Mouse (Mus musculus): ENCODE results near the gene Uso1. TPM values are rescaled to one million over a fixed set of nuclear protein-coding genes. Genes with fewer than 3 reads are reported as not detected.

The Uso1 gene
- polyA plus RNA-seq, 1 experiment = 25.1 TPM

GRCm38 (mm10) chr5:92234939-92235557 is 97.3 kb downstream of the Uso1 start:
- no peak for TF ChIP-seq POLR2A (IDR thresholded peaks at IDR 0.05; ENCODE audit: low read depth, low read length)
- no peak for TF ChIP-seq CTCF (IDR thresholded peaks at IDR 0.05; ENCODE audit: extremely low read depth, insufficient read length, insufficient replicate concordance, low read depth, low read length)
- Histone ChIP-seq H3K27me3 (ENCODE audit: control insufficient read depth, insufficient read depth, low read length) (no peaks in the 10 kb centered on the region), H3K4me1 (ENCODE audit: control insufficient read depth, insufficient read depth, insufficient read length, low read length) (peaks cover 3% of the 10 kb centered on the region; the same call in 1 of the 2 replicates), H3K4me3 (ENCODE audit: low read depth, low read length) (peak overlapping the region; percentile 42), H3K27ac (ENCODE audit: insufficient read depth, low read depth, low read length) (peak overlapping the region; percentile 59), H3K36me3 (ENCODE audit: control insufficient read depth, insufficient read depth, low read length) (no peaks in the 10 kb centered on the region)
- WGBS = 13% methylated on average over 5 of the region's 5 CpGs

- Histone ChIP-seq H3K36me3 (ENCODE audit: control insufficient read depth, insufficient read depth, low read length) (no peaks in the 10 kb centered on the region), H3K4me1 (ENCODE audit: control insufficient read depth, insufficient read depth, insufficient read length, low read length) (peaks cover 3% of the 10 kb centered on the region; the same call in 1 of the 2 replicates), H3K4me3 (ENCODE audit: low read depth, low read length) (peak overlapping the region; percentile 2; the same call in 1 of the 2 replicates), H3K27me3 (ENCODE audit: control insufficient read depth, insufficient read depth, low read length) (no peaks in the 10 kb centered on the region), H3K27ac (ENCODE audit: insufficient read depth, low read depth, low read length) (no peak overlapping the region)
- WGBS = 42% methylated on average over 29 of the region's 29 CpGs
- TF ChIP-seq CTCF (IDR thresholded peaks at IDR 0.05; ENCODE audit: extremely low read depth, insufficient read length, insufficient replicate concordance, low read depth, low read length) = peak; percentile 59; the same call in 1 of the 2 replicates
- no peak for TF ChIP-seq POLR2A (IDR thresholded peaks at IDR 0.05; ENCODE audit: low read depth, low read length)
These were observed 101.8 kb downstream of the Uso1 start for GRCm38 (mm10) chr5:92239333-92240232.

- Histone ChIP-seq H3K4me1 (ENCODE audit: control insufficient read depth, insufficient read depth, insufficient read length, low read length) (no peaks in the 10 kb centered on the region), H3K27me3 (ENCODE audit: control insufficient read depth, insufficient read depth, low read length) (no peaks in the 10 kb centered on the region), H3K27ac (ENCODE audit: insufficient read depth, low read depth, low read length) (no peak overlapping the region), H3K36me3 (ENCODE audit: control insufficient read depth, insufficient read depth, low read length) (no peaks in the 10 kb centered on the region), H3K4me3 (ENCODE audit: low read depth, low read length) (no peak overlapping the region)
- 94% methylated on average over 12 of the region's 12 CpGs for WGBS
- TF ChIP-seq POLR2A (IDR thresholded peaks at IDR 0.05; ENCODE audit: low read depth, low read length) = no peak
- TF ChIP-seq CTCF (IDR thresholded peaks at IDR 0.05; ENCODE audit: extremely low read depth, insufficient read length, insufficient replicate concordance, low read depth, low read length) = no peak
These were observed 103.0 kb downstream of the Uso1 start for GRCm38 (mm10) chr5:92240769-92241168.

- WGBS = 96% methylated on average over 2 of the region's 2 CpGs
- peaks cover 4% of the 10 kb centered on the region; the same call in 1 of the 2 replicates for H3K4me1 ChIP-seq (ENCODE audit: control insufficient read depth, insufficient read depth, insufficient read length, low read length)
- no peak overlapping the region for H3K27ac ChIP-seq (ENCODE audit: insufficient read depth, low read depth, low read length)
- H3K36me3 ChIP-seq (ENCODE audit: control insufficient read depth, insufficient read depth, low read length) = no peaks in the 10 kb centered on the region; the same call in 1 of the 2 replicates
- H3K27me3 ChIP-seq (ENCODE audit: control insufficient read depth, insufficient read depth, low read length) = no peaks in the 10 kb centered on the region
- no peak overlapping the region for H3K4me3 ChIP-seq (ENCODE audit: low read depth, low read length)
- no peak for TF ChIP-seq POLR2A (IDR thresholded peaks at IDR 0.05; ENCODE audit: low read depth, low read length)
- no peak for TF ChIP-seq CTCF (IDR thresholded peaks at IDR 0.05; ENCODE audit: extremely low read depth, insufficient read length, insufficient replicate concordance, low read depth, low read length)
These were observed 107.2 kb downstream of the Uso1 start for GRCm38 (mm10) chr5:92244900-92245299.

GRCm38 (mm10) chr5:92245483-92245882 is 107.7 kb downstream of the Uso1 start:
- Histone ChIP-seq H3K27ac (ENCODE audit: insufficient read depth, low read depth, low read length) (no peak overlapping the region), H3K4me3 (ENCODE audit: low read depth, low read length) (no peak overlapping the region), H3K4me1 (ENCODE audit: control insufficient read depth, insufficient read depth, insufficient read length, low read length) (peaks cover 4% of the 10 kb centered on the region; the same call in 1 of the 2 replicates), H3K27me3 (ENCODE audit: control insufficient read depth, insufficient read depth, low read length) (no peaks in the 10 kb centered on the region), H3K36me3 (ENCODE audit: control insufficient read depth, insufficient read depth, low read length) (no peaks in the 10 kb centered on the region; the same call in 1 of the 2 replicates)
- 76% methylated on average over 9 of the region's 9 CpGs for WGBS
- TF ChIP-seq POLR2A (IDR thresholded peaks at IDR 0.05; ENCODE audit: low read depth, low read length) = no peak
- no peak for TF ChIP-seq CTCF (IDR thresholded peaks at IDR 0.05; ENCODE audit: extremely low read depth, insufficient read length, insufficient replicate concordance, low read depth, low read length)

- no peak for TF ChIP-seq CTCF (IDR thresholded peaks at IDR 0.05; ENCODE audit: extremely low read depth, insufficient read length, insufficient replicate concordance, low read depth, low read length)
- no peak for TF ChIP-seq POLR2A (IDR thresholded peaks at IDR 0.05; ENCODE audit: low read depth, low read length)
- Histone ChIP-seq H3K4me1 (ENCODE audit: control insufficient read depth, insufficient read depth, insufficient read length, low read length) (peaks cover 4% of the 10 kb centered on the region; the same call in 1 of the 2 replicates), H3K36me3 (ENCODE audit: control insufficient read depth, insufficient read depth, low read length) (no peaks in the 10 kb centered on the region; the same call in 1 of the 2 replicates), H3K27me3 (ENCODE audit: control insufficient read depth, insufficient read depth, low read length) (no peaks in the 10 kb centered on the region; the same call in 1 of the 2 replicates), H3K27ac (ENCODE audit: insufficient read depth, low read depth, low read length) (peak overlapping the region; percentile 60), H3K4me3 (ENCODE audit: low read depth, low read length) (no peak overlapping the region)
- WGBS = 56% methylated on average over 11 of the region's 11 CpGs
These were observed 110.9 kb downstream of the Uso1 start for GRCm38 (mm10) chr5:92248614-92249013.

GRCm38 (mm10) chr5:92252031-92252430 is 114.3 kb downstream of the Uso1 start:
- 96% methylated on average over 6 of the region's 6 CpGs for WGBS
- Histone ChIP-seq H3K36me3 (ENCODE audit: control insufficient read depth, insufficient read depth, low read length) (no peaks in the 10 kb centered on the region), H3K4me3 (ENCODE audit: low read depth, low read length) (no peak overlapping the region), H3K27ac (ENCODE audit: insufficient read depth, low read depth, low read length) (no peak overlapping the region), H3K4me1 (ENCODE audit: control insufficient read depth, insufficient read depth, insufficient read length, low read length) (peaks cover 4% of the 10 kb centered on the region; the same call in 1 of the 2 replicates), H3K27me3 (ENCODE audit: control insufficient read depth, insufficient read depth, low read length) (no peaks in the 10 kb centered on the region; the same call in 1 of the 2 replicates)
- TF ChIP-seq CTCF (IDR thresholded peaks at IDR 0.05; ENCODE audit: extremely low read depth, insufficient read length, insufficient replicate concordance, low read depth, low read length) = no peak
- no peak for TF ChIP-seq POLR2A (IDR thresholded peaks at IDR 0.05; ENCODE audit: low read depth, low read length)

Other genes starting within 250 kb of the Uso1 start
- gene Rchy1, start 174.9 kb upstream of the Uso1 start, polyA plus RNA-seq (2012; rRNA removed) = 8.7 and 15.7 TPM in 2 replicates
- not detected in 2 replicates for gene Odaph, start 150.5 kb upstream of the Uso1 start, polyA plus RNA-seq (2012; rRNA removed)
- 0.15 and 0.41 TPM in 2 replicates for gene Cdkl2, start 94.1 kb upstream of the Uso1 start, polyA plus RNA-seq (2012; rRNA removed)
- 3.1 and 6.9 TPM in 2 replicates for gene G3bp2, start 54.2 kb upstream of the Uso1 start, polyA plus RNA-seq (2012; rRNA removed)
- gene U90926, start 77.5 kb downstream of the Uso1 start, polyA plus RNA-seq (2012; rRNA removed) = not detected in 2 replicates
- 0.36 and 1.4 TPM in 2 replicates for gene Ppef2, start 118.3 kb downstream of the Uso1 start, polyA plus RNA-seq (2012; rRNA removed)
- gene Naaa, start 140.2 kb downstream of the Uso1 start, polyA plus RNA-seq (2012; rRNA removed) = 28.9 and 59.9 TPM in 2 replicates
- 2.4 and 4.2 TPM in 2 replicates for gene Sdad1, start 172.5 kb downstream of the Uso1 start, polyA plus RNA-seq (2012; rRNA removed)
- gene Cxcl9, start 190.1 kb downstream of the Uso1 start, polyA plus RNA-seq (2012; rRNA removed) = 1.8 and 7.9 TPM in 2 replicates
- 1.1 and 1.9 TPM in 2 replicates for gene Art3, start 193.9 kb downstream of the Uso1 start, polyA plus RNA-seq (2012; rRNA removed)
- gene Cxcl10, start 211.0 kb downstream of the Uso1 start, polyA plus RNA-seq (2012; rRNA removed) = 5.0 and 9.6 TPM in 2 replicates

Measured in small intestine, adult 2 months (tissue).